Mouse (Mus musculus): Measurements from ENCODE around the gene Gga1. TPM values are rescaled to one million over a fixed set of nuclear protein-coding genes. Genes with fewer than 3 reads are reported as not detected.

The Gga1 gene
- polyA plus RNA-seq, 1 experiment from 2014 or later = 26.3 TPM

- H3K36me3 ChIP-seq (ENCODE audit: control insufficient read depth, insufficient read depth, low read length) = no peaks in the 10 kb centered on the region
- no peaks in the 10 kb centered on the region for H3K27me3 ChIP-seq (ENCODE audit: control insufficient read depth, insufficient read depth, low read length)
- no peak for ATAC-seq (ENCODE audit: low FRiP score)
- peak overlapping the region; percentile 70; the same call in 1 of the 2 replicates for H3K27ac ChIP-seq (ENCODE audit: low read depth, low read length)
- 42% methylated on average over 10 of the region's 10 CpGs for WGBS
- H3K4me3 ChIP-seq (ENCODE audit: low read depth, low read length) = no peak overlapping the region
- no peak for DNase-seq (ENCODE audit: low spot score)
- H3K9me3 ChIP-seq (ENCODE audit: control insufficient read depth, low read length) = no peaks in the 10 kb centered on the region
- H3K4me1 ChIP-seq (replicated peaks; ENCODE audit: control insufficient read depth, insufficient read depth, low read length) = peaks cover 22% of the 10 kb centered on the region
- no peak overlapping the region for H3K4me2 ChIP-seq (replicated peaks; ENCODE audit: low read depth, low read length)
- no peak overlapping the region for H3K9ac ChIP-seq (ENCODE audit: low read depth, low read length)
Measured at GRCm38 (mm10) chr15:78834233-78835005, 42.6 kb upstream of the Gga1 start.

DNA sequence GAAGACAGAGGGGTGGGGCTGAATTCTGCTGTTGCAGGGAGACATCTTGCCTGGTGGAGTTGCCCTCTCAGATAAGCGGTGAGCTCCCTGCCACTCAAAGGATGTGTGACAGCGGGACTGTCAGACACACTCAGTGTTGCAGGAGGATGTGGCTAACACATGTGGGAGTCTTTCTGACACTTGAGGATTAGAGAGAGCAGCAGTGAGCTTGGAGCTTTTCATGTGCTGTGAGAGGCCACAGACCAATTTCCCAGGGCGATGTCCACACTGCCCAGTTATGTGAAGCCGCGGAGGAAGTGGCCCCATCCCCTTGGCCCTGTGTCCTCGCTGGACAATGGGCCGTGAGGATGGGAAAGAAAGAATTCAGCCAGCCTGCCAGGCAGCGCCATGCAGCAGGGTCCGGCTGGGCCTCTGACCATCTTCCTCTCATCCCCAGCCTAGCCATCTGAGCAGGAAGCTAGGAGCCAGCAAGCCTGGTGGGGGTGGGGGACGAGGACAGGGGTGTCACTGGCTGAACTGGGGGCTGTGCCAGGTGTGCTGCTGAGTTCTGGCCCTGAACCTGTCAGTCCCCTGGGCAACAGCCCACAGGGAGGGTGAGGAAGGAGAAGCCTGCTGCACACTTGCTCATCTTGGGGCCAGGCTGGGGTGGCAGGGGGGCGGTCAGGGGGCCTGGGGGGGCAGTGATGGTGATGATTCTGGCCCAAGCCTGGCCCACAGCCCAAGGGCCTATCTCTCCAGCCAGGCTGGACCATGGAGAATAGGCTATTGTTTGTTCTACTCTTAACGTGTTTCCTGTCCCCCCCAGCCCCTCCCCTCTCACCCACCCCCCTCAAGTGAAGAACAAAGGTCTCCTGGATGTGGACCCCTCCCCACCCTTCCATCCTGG is 41.5 kb upstream of the Gga1 start:
- Histone ChIP-seq H3K9me3 (ENCODE audit: control insufficient read depth, low read length) (no peaks in the 10 kb centered on the region), H3K9ac (ENCODE audit: low read depth, low read length) (no peak overlapping the region; the same call in 1 of the 2 replicates), H3K4me3 (ENCODE audit: low read depth, low read length) (no peak overlapping the region), H3K4me2 (replicated peaks; ENCODE audit: low read depth, low read length) (no peak overlapping the region), H3K36me3 (ENCODE audit: control insufficient read depth, insufficient read depth, low read length) (no peaks in the 10 kb centered on the region), H3K27me3 (ENCODE audit: control insufficient read depth, insufficient read depth, low read length) (0 out of 2 replicates have a peak, but pooled peaks cover 2% of the 10 kb centered on the region), H3K27ac (ENCODE audit: low read depth, low read length) (peak overlapping the region; percentile 70), H3K4me1 (replicated peaks; ENCODE audit: control insufficient read depth, insufficient read depth, low read length) (peaks cover 27% of the 10 kb centered on the region)
- WGBS = 7% methylated on average over 11 of the region's 12 CpGs
- ATAC-seq (ENCODE audit: low FRiP score) (no peak), DNase-seq (ENCODE audit: low spot score) (peak; percentile 36)

DNA sequence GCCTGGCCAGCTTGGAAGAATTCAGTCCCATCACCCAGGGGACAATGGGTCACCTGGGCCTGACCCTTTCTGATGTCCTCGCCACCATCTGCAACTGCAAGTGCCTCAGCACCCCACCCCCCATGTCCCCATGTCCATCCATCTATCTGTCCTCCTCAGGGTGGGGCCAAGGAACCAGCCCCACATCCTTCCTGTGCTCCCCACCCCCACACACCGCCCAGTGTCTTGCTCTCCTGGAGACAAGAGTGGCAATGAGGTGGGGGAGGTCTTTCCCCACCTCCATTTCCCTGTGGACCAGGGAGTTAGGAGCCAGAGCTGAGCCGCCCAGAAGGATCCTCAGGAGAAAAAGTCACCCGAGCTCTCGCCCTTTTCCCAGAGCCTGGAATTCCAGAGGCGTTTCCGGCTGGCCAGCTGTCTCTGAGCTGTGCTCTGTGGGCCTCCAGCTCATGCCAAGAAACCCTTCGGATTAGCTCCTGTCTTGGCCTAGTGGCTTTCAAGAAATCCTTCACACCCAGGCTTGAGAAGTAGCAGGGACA is 40.8 kb upstream of the Gga1 start:
- no peak overlapping the region for H3K4me3 ChIP-seq (ENCODE audit: low read depth, low read length)
- 18% methylated on average over 8 of the region's 8 CpGs for WGBS
- no peak overlapping the region for H3K4me2 ChIP-seq (replicated peaks; ENCODE audit: low read depth, low read length)
- peaks cover 27% of the 10 kb centered on the region for H3K4me1 ChIP-seq (replicated peaks; ENCODE audit: control insufficient read depth, insufficient read depth, low read length)
- no peaks in the 10 kb centered on the region for H3K36me3 ChIP-seq (ENCODE audit: control insufficient read depth, insufficient read depth, low read length)
- H3K27me3 ChIP-seq (ENCODE audit: control insufficient read depth, insufficient read depth, low read length) = 0 out of 2 replicates have a peak, but pooled peaks cover 2% of the 10 kb centered on the region
- no peak for DNase-seq (ENCODE audit: low spot score)
- H3K9me3 ChIP-seq (ENCODE audit: control insufficient read depth, low read length) = no peaks in the 10 kb centered on the region
- H3K9ac ChIP-seq (ENCODE audit: low read depth, low read length) = no peak overlapping the region
- peak overlapping the region; percentile 70 for H3K27ac ChIP-seq (ENCODE audit: low read depth, low read length)
- no peak for ATAC-seq (ENCODE audit: low FRiP score)

- ATAC-seq (ENCODE audit: low FRiP score) (peak; percentile 44; the same call in 1 of the 2 replicates), DNase-seq (ENCODE audit: low spot score) (peak; percentile 65)
- Histone ChIP-seq H3K36me3 (ENCODE audit: control insufficient read depth, insufficient read depth, low read length) (no peaks in the 10 kb centered on the region), H3K27me3 (ENCODE audit: control insufficient read depth, insufficient read depth, low read length) (peaks cover 20% of the 10 kb centered on the region), H3K27ac (ENCODE audit: low read depth, low read length) (peak overlapping the region; percentile 58; the same call in 1 of the 2 replicates), H3K9ac (ENCODE audit: low read depth, low read length) (no peak overlapping the region), H3K4me1 (replicated peaks; ENCODE audit: control insufficient read depth, insufficient read depth, low read length) (peaks cover 23% of the 10 kb centered on the region), H3K4me3 (ENCODE audit: low read depth, low read length) (no peak overlapping the region), H3K4me2 (replicated peaks; ENCODE audit: low read depth, low read length) (no peak overlapping the region), H3K9me3 (ENCODE audit: control insufficient read depth, low read length) (no peaks in the 10 kb centered on the region)
- WGBS = 0% methylated on average over 2 of the region's 2 CpGs
Measured at GRCm38 (mm10) chr15:78839744-78840143, 37.2 kb upstream of the Gga1 start.

GRCm38 (mm10) chr15:78840241-78840640 is 36.7 kb upstream of the Gga1 start:
- Histone ChIP-seq H3K4me3 (ENCODE audit: low read depth, low read length) (no peak overlapping the region), H3K9ac (ENCODE audit: low read depth, low read length) (no peak overlapping the region), H3K27me3 (ENCODE audit: control insufficient read depth, insufficient read depth, low read length) (peaks cover 20% of the 10 kb centered on the region), H3K36me3 (ENCODE audit: control insufficient read depth, insufficient read depth, low read length) (no peaks in the 10 kb centered on the region), H3K4me1 (replicated peaks; ENCODE audit: control insufficient read depth, insufficient read depth, low read length) (peaks cover 20% of the 10 kb centered on the region), H3K4me2 (replicated peaks; ENCODE audit: low read depth, low read length) (no peak overlapping the region), H3K27ac (ENCODE audit: low read depth, low read length) (no peak overlapping the region), H3K9me3 (ENCODE audit: control insufficient read depth, low read length) (no peaks in the 10 kb centered on the region)
- WGBS = 43% methylated on average over 3 of the region's 3 CpGs
- DNase-seq (ENCODE audit: low spot score) (no peak), ATAC-seq (ENCODE audit: low FRiP score) (no peak)

- ATAC-seq (ENCODE audit: low FRiP score) = no peak
- Histone ChIP-seq H3K4me2 (replicated peaks; ENCODE audit: low read depth, low read length) (no peak overlapping the region), H3K4me3 (ENCODE audit: low read depth, low read length) (no peak overlapping the region), H3K9ac (ENCODE audit: low read depth, low read length) (no peak overlapping the region), H3K36me3 (ENCODE audit: control insufficient read depth, insufficient read depth, low read length) (no peaks in the 10 kb centered on the region), H3K27ac (ENCODE audit: low read depth, low read length) (no peak overlapping the region), H3K27me3 (ENCODE audit: control insufficient read depth, insufficient read depth, low read length) (peaks cover 20% of the 10 kb centered on the region), H3K9me3 (ENCODE audit: control insufficient read depth, low read length) (no peaks in the 10 kb centered on the region), H3K4me1 (replicated peaks; ENCODE audit: control insufficient read depth, insufficient read depth, low read length) (peaks cover 15% of the 10 kb centered on the region)
- DNase-seq (ENCODE audit: low spot score) = no peak
- WGBS = 53% methylated on average over 11 of the region's 11 CpGs
Measured at GRCm38 (mm10) chr15:78840751-78841150, 36.2 kb upstream of the Gga1 start.

- DNase-seq (ENCODE audit: low spot score) = no peak
- H3K4me1 ChIP-seq (replicated peaks; ENCODE audit: control insufficient read depth, insufficient read depth, low read length) = peaks cover 12% of the 10 kb centered on the region
- H3K27me3 ChIP-seq (ENCODE audit: control insufficient read depth, insufficient read depth, low read length) = peaks cover 20% of the 10 kb centered on the region
- H3K4me3 ChIP-seq (ENCODE audit: low read depth, low read length) = no peak overlapping the region
- no peak overlapping the region for H3K9ac ChIP-seq (ENCODE audit: low read depth, low read length)
- no peak overlapping the region for H3K27ac ChIP-seq (ENCODE audit: low read depth, low read length)
- H3K4me2 ChIP-seq (replicated peaks; ENCODE audit: low read depth, low read length) = no peak overlapping the region
- ATAC-seq (ENCODE audit: low FRiP score) = no peak
- no peaks in the 10 kb centered on the region for H3K36me3 ChIP-seq (ENCODE audit: control insufficient read depth, insufficient read depth, low read length)
- WGBS = 38% methylated on average over 6 of the region's 6 CpGs
- H3K9me3 ChIP-seq (ENCODE audit: control insufficient read depth, low read length) = no peaks in the 10 kb centered on the region
Measured at GRCm38 (mm10) chr15:78841161-78841790, 35.7 kb upstream of the Gga1 start.

All from hindbrain, embryonic 11.5 days (tissue).